Mouse (Mus musculus): Measurements from ENCODE around the gene Pcnt.

DNA sequence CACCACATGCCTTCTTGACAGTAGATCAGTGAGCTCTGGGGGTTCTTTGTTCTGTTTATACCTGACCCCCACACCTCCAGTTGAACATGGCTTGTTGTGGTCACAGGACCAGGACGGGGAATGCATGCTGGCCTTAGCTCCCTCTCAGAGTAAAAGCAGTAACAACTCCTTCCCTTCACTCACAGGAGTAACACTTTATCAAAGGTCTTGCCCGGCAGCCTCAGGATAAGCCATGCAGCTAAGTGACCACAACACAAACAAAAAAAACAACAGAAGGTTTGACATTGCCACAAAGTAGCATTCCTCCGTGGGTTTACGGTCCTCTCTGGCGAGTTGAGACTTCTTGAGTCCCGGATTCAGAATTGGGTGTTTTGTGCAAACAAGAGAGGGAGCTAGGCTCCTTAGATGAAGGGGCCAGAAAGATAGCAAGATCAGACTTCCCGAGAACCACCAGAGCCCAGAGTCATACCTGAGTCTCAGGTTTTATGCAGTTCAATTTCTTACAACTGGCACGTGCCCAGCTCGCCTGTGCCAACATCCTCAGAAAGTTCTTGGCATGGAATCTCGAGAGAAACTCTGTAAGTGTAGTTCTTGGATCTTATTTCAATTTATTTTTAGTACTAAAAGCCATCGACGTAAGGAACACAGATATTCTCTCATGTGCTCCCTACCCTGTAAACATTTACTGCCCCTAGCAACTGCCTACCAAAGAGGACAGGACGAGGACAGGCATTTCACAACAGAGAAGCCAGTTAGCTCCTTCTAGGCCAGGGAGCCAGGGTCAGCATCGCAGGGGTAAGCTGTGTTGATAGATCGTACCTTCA is 5.0 kb upstream of the Pcnt start:
- TF ChIP-seq POLR2A (IDR thresholded peaks at IDR 0.05; ENCODE audit: control insufficient read depth, extremely low read depth, insufficient read depth, low read length, poor library complexity) (no peak), CTCF (IDR thresholded peaks at IDR 0.05; ENCODE audit: borderline replicate concordance, control insufficient read depth, extremely low read depth, insufficient read depth, low read length, poor library complexity) (no peak)
